Mouse (Mus musculus): ENCODE results near the gene Btbd35f29.
"Not testable (repeated sequence)": the region's sequence is repeated elsewhere in the genome, so short reads cannot be mapped to it uniquely, and the experiment has no call there.

Gene Btbd35f29

GRCm38 (mm10) chrX:31117374-31117773, at the start of gene Btbd35f29:
Btbd35f29 (plus strand) TSS chrX:31117674.
- ATAC-seq (ENCODE audit: low TSS enrichment) = not testable (repeated sequence)

GRCm38 (mm10) chrX:31141416-31141815, 23.9 kb downstream of the Btbd35f29 start:
- not testable (repeated sequence) for ATAC-seq (ENCODE audit: low TSS enrichment)

GRCm38 (mm10) chrX:31145144-31145543, 27.7 kb downstream of the Btbd35f29 start:
- ATAC-seq (ENCODE audit: low TSS enrichment) = not testable (repeated sequence)

- ATAC-seq (ENCODE audit: low TSS enrichment) = not testable (repeated sequence)
These were observed 28.4 kb downstream of the Btbd35f29 start for GRCm38 (mm10) chrX:31145835-31146234.

- ATAC-seq (ENCODE audit: low TSS enrichment) = not testable (repeated sequence)
These were observed 41.1 kb downstream of the Btbd35f29 start for GRCm38 (mm10) chrX:31158534-31159085.

GRCm38 (mm10) chrX:31159450-31160322, 42.2 kb downstream of the Btbd35f29 start:
- not testable (repeated sequence) for ATAC-seq (ENCODE audit: low TSS enrichment)

GRCm38 (mm10) chrX:31160554-31160953, 43.1 kb downstream of the Btbd35f29 start:
- ATAC-seq (ENCODE audit: low TSS enrichment) = not testable (repeated sequence)

- not testable (repeated sequence) for ATAC-seq (ENCODE audit: low TSS enrichment)
These were observed 45.2 kb downstream of the Btbd35f29 start for GRCm38 (mm10) chrX:31162638-31163037.

GRCm38 (mm10) chrX:31165193-31165592, 47.7 kb downstream of the Btbd35f29 start:
- ATAC-seq (ENCODE audit: low TSS enrichment) = not testable (repeated sequence)
